Mouse (Mus musculus) brain, embryonic 14.5 days (tissue): ENCODE measurements around the gene Akt2.

Experiments used
- CTCF ChIP-seq: fragments of 200-500 bp; IDR thresholded peaks from 2 replicates; pipeline ENCODE4 v1.5.1; 2012; ENCODE audit warnings: inconsistent platforms, mild to moderate bottlenecking, moderate library complexity, borderline replicate concordance; ENCODE audit not compliant: insufficient read depth, insufficient read length; ENCODE audit errors: extremely low read depth
- POLR2A ChIP-seq: fragments of 200-500 bp; IDR thresholded peaks from 2 replicates; pipeline ENCODE4 v1.6.1; 2012; ENCODE audit warnings: mild to moderate bottlenecking, inconsistent platforms, borderline replicate concordance; ENCODE audit not compliant: poor library complexity, insufficient read depth, insufficient read length, severe bottlenecking; ENCODE audit errors: extremely low read depth

DNA sequence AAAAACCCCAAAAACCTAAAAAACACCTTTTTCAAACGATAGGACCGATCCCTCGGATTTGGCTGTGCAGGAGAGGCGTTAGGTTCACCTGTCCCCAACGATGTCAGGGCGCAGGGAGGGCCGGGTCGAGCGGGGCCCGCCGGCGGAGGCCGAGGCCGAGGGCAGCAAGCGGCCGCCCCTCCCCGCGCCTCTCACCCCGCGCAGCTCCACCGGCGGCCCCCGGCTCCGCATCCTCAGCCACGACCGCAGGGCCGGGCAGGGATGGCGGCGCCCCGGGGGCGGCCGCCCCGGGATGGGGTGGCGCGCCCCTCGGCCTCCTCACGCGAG lies 82.8 kb downstream of the Akt2 start:
- no peak for TF ChIP-seq CTCF
- no peak for TF ChIP-seq POLR2A
